Mouse (Mus musculus): ENCODE data around the gene Ccdc134.

The Ccdc134 gene

DNA sequence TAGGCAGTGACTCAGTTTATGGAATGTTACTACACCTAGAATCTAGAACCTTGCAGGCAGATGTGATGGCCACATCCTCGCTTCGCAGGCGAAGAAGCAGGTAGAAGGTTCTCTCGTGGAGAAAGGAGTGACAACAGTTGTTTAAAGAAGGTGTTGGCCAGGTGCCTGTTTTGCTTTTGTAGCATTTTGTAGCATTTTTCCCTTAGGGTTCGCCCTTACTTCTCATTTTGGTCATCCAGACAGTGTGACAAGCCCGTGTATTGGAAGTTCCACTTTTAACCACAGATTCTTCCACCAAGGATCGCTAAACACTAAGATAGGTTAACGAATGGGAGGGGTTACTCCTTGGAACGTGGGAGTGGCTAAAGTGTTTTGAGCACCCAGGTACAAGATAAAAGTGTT, 20.8 kb downstream of the Ccdc134 start:
- DNase-seq (ENCODE audit: extremely low spot score): no peak

- no peak for DNase-seq (ENCODE audit: extremely low spot score)
Measured at GRCm38 (mm10) chr15:82150042-82150441, 22.3 kb downstream of the Ccdc134 start.

DNA sequence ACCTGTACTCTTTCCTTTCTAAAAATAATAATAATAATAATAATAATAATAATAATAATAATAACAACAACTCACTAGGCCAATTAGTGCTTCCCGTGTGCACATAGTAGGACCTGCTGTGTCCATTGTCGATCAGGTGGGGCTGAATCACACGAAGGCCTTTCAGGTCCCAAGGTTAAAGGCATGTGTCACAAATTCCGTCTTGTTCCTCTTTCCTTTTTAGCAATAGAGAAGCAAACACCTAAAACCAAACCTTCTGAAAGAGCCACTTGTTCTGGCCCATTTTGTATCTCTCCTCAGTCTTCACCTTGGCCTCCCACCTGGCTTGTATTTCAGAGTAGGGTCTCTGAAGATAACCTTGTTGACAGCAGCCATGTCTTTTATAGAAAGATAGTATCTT, 23.5 kb downstream of the Ccdc134 start:
- no peak for DNase-seq (ENCODE audit: extremely low spot score)

DNA sequence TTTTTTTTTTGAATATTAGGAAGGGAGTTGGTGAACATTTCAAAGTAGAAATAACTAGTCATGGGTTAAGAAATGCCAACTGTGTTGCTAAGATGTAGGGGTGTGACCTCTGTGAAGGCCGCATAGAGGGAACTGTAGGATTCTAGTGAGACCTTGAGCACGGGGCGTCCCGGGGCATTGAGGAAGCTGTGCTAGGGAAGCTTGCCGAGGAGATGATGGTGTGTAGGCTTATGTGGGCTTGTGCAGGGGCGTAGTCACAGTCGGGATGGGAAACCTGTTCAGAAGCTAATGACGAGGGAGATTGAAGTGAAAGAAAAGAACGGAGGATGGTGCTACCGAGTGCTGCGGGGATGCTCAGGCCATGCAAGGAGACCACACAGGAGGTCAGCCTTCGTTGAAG, 24.3 kb downstream of the Ccdc134 start:
- no peak for DNase-seq (ENCODE audit: extremely low spot score)

- no peak for DNase-seq (ENCODE audit: extremely low spot score)
Measured at GRCm38 (mm10) chr15:82152435-82152834, 24.7 kb downstream of the Ccdc134 start.

DNA sequence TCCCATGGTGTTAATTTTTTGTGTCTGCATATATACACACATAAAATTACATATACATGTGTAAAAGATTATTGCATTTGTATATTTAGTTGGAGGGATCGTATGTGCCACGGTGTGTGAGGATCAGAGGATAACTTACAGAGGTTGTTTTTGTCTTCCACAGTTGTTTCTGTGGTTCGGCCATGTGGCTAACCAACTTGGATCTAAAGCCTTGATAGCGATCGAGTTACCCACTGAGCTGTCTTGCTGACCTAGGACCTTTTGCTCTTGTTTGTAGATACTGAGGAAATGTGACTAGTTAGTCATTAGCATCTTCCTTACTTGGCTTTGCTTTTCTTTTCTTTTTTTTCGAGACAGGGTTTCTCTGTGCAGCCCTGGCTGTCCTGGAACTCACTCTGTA, 28.6 kb downstream of the Ccdc134 start:
- no peak for DNase-seq (ENCODE audit: extremely low spot score)

- DNase-seq (ENCODE audit: extremely low spot score): no peak
Measured at GRCm38 (mm10) chr15:82156902-82157301, 29.2 kb downstream of the Ccdc134 start.

- no peak for DNase-seq (ENCODE audit: extremely low spot score)
Measured at GRCm38 (mm10) chr15:82158243-82159035, 30.7 kb downstream of the Ccdc134 start.

GRCm38 (mm10) chr15:82159471-82159870, 31.7 kb downstream of the Ccdc134 start:
- no peak for DNase-seq (ENCODE audit: extremely low spot score)

- DNase-seq (ENCODE audit: extremely low spot score): no peak
Measured at GRCm38 (mm10) chr15:82160731-82161640, 33.3 kb downstream of the Ccdc134 start.

DNA sequence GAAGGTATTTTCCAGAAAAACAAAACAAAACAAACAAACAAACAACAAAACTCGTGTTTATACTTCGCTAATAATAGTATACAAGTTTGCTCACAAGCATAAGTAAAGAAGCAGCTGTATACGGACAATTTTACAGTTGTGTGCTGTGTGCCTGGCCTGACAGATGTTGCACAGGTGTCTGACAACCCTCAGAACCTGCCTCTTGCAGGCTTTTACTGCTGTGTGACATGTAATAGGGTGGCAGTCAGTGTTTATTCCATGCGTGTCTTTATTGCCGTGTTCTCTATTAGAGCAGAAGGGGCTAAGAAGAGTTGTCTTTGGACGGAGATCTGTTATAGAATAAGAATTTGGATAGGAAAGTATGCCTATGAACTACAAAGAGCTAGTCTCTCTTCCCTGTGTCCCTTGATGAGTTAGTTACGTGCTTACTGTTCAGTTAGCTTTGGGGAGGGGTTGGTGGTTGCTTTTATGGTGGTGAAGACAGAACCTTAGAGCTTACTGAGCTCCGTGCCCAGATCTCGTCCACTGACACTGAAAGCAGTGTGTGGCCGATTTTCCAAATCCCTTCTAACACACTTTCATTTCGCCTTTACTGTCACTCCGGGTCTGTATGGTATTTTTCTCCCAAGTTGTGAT, 34.4 kb downstream of the Ccdc134 start:
- no peak for DNase-seq (ENCODE audit: extremely low spot score)

- no peak for DNase-seq (ENCODE audit: extremely low spot score)
Measured at GRCm38 (mm10) chr15:82163356-82164060, 35.8 kb downstream of the Ccdc134 start.

DNA sequence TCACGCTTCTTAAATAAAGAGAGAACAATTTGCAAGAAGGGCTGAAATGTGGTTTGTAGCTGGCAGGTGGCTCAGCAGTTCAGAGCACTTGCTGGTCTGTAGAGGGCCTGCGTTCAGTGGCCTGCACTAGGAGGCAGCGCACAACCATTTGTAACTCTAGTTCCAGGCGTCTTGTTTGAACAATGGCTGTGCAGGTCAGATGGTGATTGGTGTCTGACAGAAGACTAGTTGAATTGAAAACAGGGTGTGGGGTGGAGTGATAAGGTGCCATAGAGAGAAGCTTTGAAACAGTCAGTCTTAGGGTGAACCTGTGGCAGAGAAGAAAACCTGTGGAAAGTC, 36.3 kb downstream of the Ccdc134 start:
- DNase-seq (ENCODE audit: extremely low spot score): no peak

DNA sequence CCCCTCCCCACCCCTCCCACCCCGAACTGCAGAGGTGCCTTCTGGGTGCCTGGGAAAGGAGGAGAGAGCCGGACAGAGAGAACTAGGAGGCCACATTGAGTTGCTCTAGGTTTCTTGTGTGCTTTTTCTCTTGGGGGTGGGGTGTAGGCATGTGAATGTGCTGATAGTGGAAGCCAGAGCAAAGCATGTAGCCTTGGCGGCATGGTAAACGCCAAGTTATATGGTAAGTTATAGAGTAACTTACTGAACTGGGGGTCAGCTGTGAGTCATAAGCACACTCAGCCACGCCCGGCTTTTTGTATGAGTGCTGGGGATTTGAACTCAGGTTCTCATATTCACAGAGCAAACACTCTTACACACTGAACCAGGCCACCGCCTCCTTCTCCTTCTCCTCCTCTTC, 36.8 kb downstream of the Ccdc134 start:
- no peak for DNase-seq (ENCODE audit: extremely low spot score)

- peak; percentile 74 for DNase-seq (ENCODE audit: extremely low spot score)
Measured at GRCm38 (mm10) chr15:82165332-82166239, 37.9 kb downstream of the Ccdc134 start.

DNA sequence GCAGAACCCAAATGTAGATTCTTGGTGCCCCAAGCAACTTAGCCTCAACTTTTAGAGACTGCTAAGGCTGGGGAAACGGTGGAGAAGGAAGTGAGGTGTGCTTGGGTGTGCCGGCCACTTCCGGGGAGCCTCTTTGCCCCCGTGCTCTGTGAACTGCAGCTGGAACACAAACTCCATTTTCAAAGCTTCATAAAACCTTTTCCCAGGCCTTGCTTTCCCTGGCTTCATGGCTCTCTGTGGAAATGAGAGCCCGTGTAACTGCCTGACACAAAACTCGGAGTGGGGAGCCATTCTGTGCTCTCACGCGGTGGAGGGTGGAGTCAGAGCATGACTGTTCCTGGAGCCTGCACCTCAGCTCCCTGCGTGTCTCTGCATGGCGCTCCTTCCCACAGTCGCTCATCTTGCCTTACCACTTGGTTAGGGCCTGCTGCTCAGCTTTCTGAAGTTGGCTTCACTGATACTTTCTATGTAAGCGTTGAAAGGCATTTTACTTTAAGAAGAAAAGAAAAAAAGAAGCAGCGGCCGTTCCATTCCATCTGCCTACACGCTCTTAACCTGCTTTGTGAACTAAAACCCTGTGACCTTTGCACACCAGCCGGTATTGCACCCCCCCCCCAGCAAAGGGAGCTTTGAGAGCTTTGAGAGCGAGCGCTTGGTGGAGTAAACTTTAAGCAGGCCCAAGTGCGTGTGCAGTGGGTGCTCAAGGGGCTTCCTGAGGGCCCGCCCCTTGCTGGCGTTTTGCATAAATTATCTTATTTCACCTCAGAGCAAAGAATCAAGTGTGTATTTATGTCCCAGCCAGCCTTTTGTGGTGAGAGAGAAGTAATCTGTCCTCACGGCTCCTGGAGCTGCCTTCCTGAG, 38.7 kb downstream of the Ccdc134 start:
- DNase-seq (ENCODE audit: extremely low spot score): no peak

DNA sequence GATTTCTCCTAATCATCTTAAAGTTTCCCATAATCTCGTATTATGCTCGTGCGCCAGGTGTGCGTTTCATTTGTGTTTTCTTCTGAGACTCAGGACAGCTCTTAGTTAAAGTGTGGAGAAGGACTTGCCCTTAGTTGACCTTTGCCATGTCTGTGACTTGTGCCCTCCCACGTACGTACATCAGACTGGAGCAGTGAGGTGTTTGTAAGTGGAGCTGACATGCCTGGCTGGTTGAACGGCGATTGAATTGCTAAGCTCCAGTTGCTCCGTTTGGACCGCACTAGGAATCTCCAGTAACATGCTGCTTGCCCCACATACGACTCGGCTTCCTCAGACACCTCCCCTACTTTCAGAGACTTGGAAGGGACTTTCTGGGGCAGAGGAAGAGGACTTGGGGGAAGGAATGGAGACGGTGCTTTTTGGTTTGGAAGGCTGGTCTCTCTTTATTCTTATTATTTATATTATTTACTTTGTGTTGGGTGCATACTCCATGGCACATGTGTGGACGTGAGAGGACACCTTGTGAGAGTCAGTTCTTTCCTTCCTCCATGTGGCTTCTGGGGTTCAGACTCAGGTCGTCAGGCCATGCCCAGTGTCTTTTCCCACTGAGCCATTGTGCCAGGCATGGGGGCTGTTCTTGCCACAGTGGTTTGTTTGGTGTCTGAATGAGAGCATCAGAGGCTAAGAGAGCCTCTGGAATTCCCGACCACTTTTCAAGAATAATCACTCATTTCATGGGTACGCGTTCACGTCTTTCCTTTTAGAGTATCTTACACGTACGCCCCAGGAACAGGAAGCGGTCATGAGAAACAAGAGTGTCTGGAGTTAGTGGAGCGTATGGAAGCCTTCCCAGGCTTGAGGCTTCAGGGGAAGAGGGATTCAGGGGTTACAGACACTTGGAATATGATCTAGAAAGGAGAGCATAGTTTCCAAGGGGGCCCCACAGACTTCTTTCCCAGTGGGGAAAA, 39.8 kb downstream of the Ccdc134 start:
- DNase-seq (ENCODE audit: extremely low spot score): peak; percentile 32

DNA sequence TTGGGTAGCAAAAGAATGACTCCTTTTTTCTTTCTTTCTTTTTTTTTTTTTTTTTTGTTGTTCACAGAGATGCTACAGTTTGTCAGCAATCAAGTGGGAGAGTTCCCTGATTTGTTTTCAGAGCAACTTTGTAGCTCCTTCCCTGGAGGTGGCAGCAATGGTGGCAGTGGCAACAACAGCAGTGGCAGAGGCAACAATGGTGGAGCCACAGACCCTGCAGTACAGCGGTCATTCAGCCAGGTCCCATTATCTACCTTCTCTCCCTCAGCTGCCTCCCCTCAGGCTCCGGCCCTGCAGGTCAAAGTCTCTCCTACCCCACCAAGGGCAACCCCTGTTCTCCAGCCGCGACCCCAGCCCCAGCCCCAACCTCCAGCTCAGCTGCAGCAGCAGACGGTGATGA, 41.9 kb downstream of the Ccdc134 start:
- no peak for DNase-seq (ENCODE audit: extremely low spot score)
